Mouse (Mus musculus) cerebellum, adult 2 months (tissue): ENCODE measurements around the gene Ppp1r13b.

ENCODE experiments used
- CTCF ChIP-seq: fragments of 200-500 bp; IDR thresholded peaks from 2 replicates; pipeline ENCODE4 v1.5.1; 2011; ENCODE audit warnings: low read depth, mild to moderate bottlenecking, control low read depth, low read length, moderate library complexity, borderline replicate concordance; ENCODE audit not compliant: insufficient read depth
- POLR2A ChIP-seq: fragments of 200-500 bp; IDR thresholded peaks from 2 replicates; pipeline ENCODE4 v1.6.1; 2011; ENCODE audit warnings: low read length, control low read depth, borderline replicate concordance; ENCODE audit not compliant: insufficient read depth

- TF ChIP-seq POLR2A (no peak), CTCF (no peak)
Measured at GRCm38 (mm10) chr12:111808775-111809174, 99.1 kb downstream of the Ppp1r13b start.
